Mouse (Mus musculus): Measurements from ENCODE around the gene Hsd17b7.
"Not testable (repeated sequence)": the region's sequence is repeated elsewhere in the genome, so short reads cannot be mapped to it uniquely, and the experiment has no call there.

Hsd17b7 gene

GRCm38 (mm10) chr1:169968792-169969515, at the start of gene Hsd17b7:
Gene Hsd17b7 (minus strand): TSS chr1:169969241.
- peak; percentile 97 for DNase-seq

DNA sequence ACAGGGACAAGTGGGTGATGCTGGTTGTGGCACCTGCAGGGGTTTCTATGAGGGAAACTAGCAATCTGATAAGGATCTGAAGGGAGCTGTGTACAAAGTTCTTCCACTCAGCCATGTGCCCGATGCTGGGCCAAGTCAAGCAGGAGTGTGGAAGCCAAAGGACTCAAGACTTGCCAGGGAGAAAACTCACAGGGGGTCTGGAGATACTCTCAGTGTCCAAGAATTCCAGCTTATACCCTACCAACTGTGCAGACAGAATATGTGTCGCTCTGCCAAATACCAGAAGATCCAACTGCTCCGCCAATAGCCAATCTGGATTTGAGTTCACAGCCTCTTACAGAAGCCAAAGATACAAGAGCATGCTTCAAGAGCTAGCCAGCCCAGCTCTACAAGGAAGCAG, 45.7 kb upstream of the Hsd17b7 start:
- DNase-seq: no peak

DNA sequence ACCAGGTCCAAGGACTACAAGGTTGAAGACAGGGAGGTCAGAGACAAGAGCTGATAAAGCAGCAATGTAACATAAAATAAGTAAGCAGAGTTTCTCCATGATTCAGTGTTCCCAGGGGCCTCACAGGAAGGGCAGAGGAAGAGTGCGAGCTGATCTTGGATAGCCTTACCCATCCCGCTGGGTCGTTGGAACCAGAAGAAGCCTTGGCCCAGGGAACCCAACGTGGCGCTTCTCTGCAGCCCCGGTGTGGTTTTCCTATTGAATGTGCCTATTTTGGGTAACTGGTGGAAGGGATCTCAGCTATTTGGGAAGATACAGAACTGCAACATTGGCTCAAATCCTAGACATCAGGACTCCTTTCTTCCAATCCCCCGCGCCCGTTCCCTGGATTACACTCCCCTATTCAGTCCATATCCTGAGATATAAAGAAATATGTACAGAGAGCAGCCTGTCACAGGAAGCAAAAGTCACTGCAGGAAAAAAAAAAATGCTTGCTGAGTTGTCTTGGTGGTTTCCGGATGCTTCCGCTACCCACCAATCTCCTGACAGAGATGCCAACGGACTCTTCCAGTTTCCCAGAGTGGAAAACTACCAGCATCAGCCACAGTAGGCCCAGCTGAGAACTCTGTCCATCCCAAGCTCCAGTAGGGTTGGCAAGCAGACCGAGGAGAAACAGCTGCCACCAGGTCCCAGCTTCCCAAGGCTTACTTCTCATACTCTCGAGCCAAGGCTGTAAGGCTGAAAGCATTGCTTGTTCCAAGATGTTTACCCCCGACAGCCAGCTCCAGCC, 41.9 kb upstream of the Hsd17b7 start:
- no peak for DNase-seq

DNA sequence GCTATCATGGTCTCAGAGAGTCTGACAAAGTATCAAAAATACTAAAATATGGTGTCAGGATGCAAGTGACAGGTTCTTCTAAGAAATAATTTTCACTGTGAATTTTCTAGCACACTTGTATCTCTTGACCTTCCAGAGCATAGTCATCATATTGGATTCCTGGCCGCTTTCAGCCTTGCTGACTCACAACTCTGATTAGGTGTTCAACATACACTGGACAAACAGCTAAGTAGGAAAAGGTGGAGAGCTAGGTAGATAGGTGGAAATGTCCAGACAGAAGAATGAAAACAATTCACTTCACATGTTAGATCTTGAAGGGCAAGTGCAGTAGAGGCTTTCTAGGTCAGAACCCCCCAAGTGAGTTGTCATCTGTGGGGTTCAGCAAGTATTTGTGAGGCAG, 40.3 kb upstream of the Hsd17b7 start:
- no peak for DNase-seq

DNA sequence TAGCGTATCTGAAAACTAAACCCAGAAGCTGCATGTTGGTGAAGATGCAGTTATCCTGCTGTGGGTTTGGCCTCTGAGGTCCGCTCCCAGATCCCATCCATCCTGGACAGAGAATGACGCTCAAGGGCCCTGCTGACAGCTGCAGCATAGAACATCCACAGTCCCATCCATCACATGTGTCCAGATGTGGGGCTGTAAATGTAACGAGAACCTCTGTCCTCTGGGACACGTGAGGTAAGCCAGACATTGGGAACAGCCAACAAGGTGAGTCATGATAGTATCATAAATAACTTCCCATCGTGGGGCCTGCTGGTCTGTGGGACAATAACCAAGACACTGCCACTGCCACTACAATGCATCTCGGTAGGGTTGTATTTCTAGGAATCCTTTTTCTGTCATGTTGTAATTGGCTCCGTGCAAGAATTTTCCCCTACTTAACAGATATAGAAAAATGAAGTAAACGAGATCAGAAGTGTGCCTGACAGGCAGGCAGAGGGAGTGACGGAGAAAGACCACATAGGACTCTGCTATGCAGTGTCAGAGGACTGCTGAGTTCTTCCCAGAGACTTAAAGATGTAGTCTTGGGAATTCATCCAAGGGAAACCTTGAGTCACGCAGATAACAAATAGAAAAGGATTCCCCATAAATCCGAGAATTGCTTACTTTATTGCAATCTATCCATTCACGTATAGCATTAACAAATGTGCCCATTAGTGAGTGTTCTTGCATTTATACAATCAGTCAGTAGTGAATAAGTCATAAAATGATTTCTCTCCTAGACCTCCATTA, 39.6 kb upstream of the Hsd17b7 start:
- DNase-seq: no peak

DNA sequence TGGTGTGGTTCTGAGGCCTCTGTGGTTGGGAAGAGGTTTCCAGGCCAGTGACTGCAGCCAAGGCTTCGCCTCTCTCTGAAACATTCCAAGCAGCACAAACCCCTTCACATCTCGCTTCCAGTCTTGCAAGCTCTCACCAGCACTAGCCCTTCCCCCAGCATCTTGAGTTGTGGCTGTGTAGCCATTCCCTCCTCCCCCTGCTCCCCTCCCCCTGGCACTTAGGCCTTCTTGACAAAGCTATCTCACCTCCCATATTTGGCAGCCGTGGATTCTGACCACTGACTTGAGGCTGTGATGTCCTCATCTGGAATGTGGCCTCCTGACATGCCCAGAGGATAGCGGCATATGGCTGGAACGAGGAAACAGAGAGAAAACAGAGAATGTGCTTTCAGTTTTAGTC, 37.5 kb upstream of the Hsd17b7 start:
- no peak for DNase-seq

DNA sequence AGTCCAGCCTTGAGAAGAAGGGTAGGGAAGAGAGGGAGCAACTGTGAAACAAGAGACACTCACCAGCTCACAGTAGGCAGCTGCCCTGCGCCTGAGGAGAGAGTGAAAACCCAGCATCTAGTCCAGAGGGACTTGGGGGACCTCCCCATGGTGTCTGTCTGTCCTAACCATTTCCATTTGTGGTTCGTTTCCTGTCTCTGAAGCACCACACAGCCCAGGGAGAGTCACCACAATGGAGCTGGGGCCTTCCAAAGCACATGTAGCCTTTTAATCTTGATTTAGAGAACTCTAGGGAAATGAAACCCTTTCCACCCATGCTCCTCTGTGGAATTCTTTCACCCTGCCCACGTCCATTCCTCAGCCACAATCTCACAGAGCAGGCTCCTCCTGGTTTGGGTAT, 36.3 kb upstream of the Hsd17b7 start:
- no peak for DNase-seq

DNA sequence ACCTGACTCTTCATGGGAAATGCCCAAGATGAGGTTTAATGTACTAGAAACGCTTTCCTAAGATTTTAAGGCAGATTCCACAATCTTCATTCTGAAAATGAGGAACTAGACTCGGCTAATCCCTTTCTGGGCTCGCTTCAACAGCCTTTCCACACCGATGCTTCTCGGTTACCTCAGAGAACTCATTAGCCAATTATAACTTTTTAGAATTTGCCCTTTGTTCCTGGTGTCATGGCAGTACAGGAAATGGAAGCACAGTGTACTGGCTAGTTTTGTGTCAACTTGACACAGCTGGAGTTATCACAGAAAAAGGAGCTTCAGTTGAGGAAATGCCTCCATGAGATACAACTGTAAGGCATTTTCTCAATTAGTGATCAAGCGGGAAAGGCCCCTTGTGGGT, 24.9 kb upstream of the Hsd17b7 start:
- not testable (repeated sequence) for DNase-seq

GRCm38 (mm10) chr1:169986166-169986565, 17.1 kb upstream of the Hsd17b7 start:
- DNase-seq: no peak

- no peak for DNase-seq
Observed at GRCm38 (mm10) chr1:169977621-169978020, 8.6 kb upstream of the Hsd17b7 start.

GRCm38 (mm10) chr1:169971998-169972397, 3.0 kb upstream of the Hsd17b7 start:
- no peak for DNase-seq

DNA sequence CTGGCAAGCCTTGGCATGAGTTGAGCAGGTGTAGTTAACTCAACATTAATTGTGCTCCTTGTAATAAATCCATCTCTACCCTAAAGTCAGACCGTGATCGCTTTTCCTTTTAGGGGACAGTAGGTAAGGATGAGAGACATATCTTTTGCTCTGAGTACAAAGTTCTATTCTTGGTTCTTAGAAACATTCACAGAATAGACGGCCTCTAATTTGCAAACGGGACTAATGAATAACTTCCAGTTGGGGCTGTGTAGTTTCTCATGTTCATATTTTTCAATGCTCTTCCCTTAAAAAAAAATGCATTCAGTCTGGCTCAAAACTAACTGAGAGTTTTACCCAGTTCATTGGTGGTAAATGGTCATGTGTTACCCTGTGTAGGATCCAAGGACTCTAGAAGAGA, 1.9 kb upstream of the Hsd17b7 start:
- no peak for DNase-seq

DNA sequence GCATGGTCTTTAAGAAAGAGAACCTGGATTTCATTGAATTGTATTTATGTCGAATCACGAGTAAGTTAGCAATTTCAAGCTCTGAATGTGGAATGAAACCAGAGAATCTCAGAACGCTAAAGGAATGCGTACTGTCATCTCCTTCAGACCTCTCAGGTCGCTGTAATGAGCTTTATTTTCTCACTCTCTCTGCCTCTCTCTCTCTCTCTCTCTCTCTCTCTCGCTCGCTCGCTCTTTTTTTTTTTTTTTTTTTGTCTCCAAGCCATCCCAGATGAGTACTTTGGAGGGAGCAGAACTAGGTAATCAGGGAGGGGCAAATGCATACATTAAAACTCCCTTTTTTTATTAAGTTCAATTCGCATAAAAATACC, 460 bp upstream of the Hsd17b7 start:
- DNase-seq: no peak

DNA sequence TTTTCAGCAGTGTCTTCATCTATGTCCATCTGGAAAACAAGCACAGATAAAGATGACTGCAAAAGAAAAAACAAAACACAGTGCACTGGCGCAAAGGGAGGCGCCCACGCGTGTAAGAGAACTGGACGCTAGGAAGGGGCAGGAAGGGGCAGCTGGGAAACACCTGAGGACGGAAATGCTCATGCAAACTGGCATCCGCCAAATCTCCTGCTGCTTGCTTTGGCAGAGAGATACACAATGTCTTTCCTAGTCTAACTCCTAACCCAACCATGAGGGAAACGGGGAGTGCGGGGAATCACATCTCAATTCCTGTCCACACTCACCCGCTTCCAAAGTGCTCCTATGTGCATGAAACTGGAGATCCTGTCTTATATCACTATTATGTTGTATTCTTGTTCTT, 15.9 kb downstream of the Hsd17b7 start:
- DNase-seq: no peak

DNA sequence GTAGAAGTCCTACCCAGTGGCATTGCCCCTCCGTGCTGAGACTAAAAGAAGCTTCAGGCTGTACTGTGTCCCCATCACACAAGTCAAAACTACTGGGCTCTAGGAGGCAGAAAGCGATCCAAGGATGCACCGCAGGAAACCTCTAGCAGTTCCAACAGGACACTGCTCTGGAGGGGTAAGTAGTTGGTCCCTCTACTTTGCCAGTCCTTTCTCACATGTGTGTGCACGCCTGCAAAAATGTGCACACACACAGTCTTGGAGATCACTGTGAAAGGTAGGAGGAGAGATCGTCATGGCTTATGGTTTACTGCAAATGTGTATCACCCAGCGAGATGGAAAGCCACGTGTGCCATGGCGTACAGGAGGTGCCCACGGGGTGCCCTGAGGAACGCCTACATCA, 16.4 kb downstream of the Hsd17b7 start:
- DNase-seq: no peak

GRCm38 (mm10) chr1:169951561-169951960, 17.5 kb downstream of the Hsd17b7 start:
- DNase-seq: no peak

- DNase-seq: peak; percentile 50
Observed at GRCm38 (mm10) chr1:169950651-169951050, 18.4 kb downstream of the Hsd17b7 start.

- no peak for DNase-seq
Observed at GRCm38 (mm10) chr1:169949981-169950380, 19.1 kb downstream of the Hsd17b7 start.

DNA sequence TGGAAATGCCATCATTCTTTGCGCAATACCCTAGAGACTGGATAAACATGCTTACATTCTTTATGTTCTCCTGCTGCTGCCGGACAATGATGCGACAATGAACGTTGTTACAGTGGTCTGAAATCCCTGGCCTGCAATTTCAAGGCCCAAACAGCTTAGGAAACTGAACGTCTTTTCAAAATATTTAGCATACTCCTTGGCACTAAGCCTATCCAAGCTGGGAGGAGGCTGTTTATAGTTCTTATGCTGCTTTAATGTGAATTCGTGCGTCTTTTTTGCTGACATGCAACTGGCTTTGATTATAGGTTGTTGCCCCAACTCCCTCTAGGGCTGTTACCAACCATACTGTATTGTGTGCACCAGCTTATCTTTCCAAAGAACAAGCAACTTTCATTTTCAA, 20.2 kb downstream of the Hsd17b7 start:
- no peak for DNase-seq

DNA sequence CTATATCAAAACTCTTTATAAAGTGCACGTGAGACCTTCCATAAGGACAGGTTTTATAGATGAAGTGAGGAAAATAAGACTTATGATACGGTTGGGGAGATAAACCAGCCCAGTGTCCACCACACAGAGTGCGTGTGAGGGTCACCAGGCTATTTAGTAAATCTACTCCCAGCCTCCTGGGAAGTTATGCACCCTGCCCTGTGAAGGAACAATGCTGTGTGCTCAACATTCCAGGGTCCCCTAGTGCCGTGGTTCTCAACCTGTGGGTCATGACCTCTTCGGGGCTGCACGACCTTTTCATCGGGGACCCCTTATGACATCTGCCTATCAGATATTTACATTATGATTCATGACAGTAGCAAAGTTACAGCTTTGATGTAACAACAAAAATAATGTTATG, 20.8 kb downstream of the Hsd17b7 start:
- no peak for DNase-seq

- DNase-seq: no peak
Observed at GRCm38 (mm10) chr1:169947654-169948053, 21.4 kb downstream of the Hsd17b7 start.

DNA sequence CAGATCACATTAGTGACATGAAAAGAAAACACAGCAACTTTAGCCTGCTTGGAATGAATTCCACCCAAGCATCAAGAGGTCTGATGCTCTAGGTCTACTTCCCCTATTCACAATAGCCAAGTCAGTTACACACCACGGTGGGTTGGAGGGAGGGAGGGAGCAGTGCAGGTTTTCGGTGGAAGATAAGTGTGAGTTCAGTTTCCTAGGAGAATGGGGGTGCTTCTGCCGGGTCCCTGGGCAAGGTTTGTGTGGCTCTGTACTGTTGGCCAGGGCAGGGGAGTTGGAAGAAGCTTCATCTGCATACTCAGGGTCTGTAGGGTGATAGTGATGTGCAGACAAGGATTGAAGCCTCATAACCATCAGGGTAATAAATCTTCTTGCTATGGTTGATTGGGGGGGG, 23.0 kb downstream of the Hsd17b7 start:
- no peak for DNase-seq

GRCm38 (mm10) chr1:169939345-169939744, 29.7 kb downstream of the Hsd17b7 start:
- DNase-seq: peak; percentile 49
